9 mouse cellular contexts compared by ENCODE assay signal in the genomic region with DNA sequence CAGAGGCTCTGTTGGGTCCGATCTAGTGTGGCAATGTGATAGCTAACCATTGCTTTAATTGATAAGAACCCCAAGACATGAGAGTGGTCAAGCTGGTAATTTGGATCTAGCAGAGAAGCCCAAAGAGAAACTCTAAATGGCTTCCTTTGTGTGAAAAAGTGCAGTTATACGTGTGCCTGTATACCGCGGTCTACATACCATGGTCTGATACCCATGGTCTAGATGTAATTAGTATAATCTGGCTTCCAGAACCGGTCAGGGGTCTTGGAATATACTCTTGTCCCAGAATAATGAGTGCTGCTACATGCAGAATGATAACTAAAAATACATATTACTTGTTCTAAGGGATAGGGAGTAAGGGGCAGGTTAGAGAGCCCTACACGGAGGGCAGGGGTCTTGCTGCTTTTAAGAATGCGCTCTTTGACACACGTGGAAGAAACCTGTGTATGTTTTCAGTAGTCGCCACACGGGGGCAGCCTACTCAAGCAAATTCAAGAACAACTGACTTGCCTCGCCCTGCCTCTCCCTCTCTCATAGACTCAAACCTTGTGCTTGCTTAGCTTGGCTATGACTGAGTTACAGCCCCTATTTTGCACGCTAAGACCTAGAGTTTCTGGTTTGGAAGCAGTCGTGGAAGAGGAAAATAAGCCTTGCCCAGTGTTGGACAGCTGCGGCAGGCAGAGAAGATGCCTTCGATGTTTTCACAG. TPM values are rescaled to one million over a fixed set of nuclear protein-coding genes. Genes with fewer than 3 reads are reported as not detected.
A peak's percentile ranks its signal among the peaks of the same experiment; 100 is the strongest.
DNase-seq lines count a peak whose midpoint lies in the region; ATAC-seq and TF ChIP-seq lines count a peak whose summit lies in the region.
"Had no signal": no experiment of that assay in that cellular context is flagged by ENCODE, and none has a peak within 500 bp of the region (broad histone marks: within the 10 kb centered on the region; RNA-seq: fewer than 3 reads in every experiment).

No protein-coding gene starts in this region.

- H3K9me3 ChIP-seq in G1E (replicated peaks) = no peaks in the 10 kb centered on the region
- H3K9me3 ChIP-seq in forebrain, embryonic 14.5 days (replicated peaks; ENCODE audit: control insufficient read depth, low read length) = no peaks in the 10 kb centered on the region
- H3K9me3 ChIP-seq in hindbrain, embryonic 10.5 days = no peaks in the 10 kb centered on the region
- no peaks in the 10 kb centered on the region for H3K9me3 ChIP-seq in lung, embryonic 15.5 days

- no peak overlapping the region for H3K4me2 ChIP-seq in forebrain, embryonic 14.5 days (ENCODE audit: low read length)
- H3K4me2 ChIP-seq in lung, embryonic 15.5 days = no peak overlapping the region

- ATAC-seq in G1E (ENCODE audit: extremely low read depth, insufficient number of reproducible peaks, low FRiP score, poor library complexity, severe bottlenecking) = peak; percentile 38; the same call in 1 of the 2 replicates
- peak; percentile 45; the same call in 1 of the 2 replicates for ATAC-seq in cerebellum, adult (ENCODE audit: insufficient number of reproducible peaks, low FRiP score, low TSS enrichment)
- peak; percentile 84 for ATAC-seq in forebrain, embryonic 14.5 days
- ATAC-seq in lung, embryonic 15.5 days (ENCODE audit: borderline replicate concordance, extremely low read depth, low FRiP score, low TSS enrichment) = peak; percentile 66

- H3K4me1 ChIP-seq in G1E (ENCODE audit: insufficient read depth, low read depth, low read length) = peaks cover 34% of the 10 kb centered on the region
- no peaks in the 10 kb centered on the region for H3K4me1 ChIP-seq in forebrain, embryonic 14.5 days (ENCODE audit: control insufficient read depth, insufficient read depth, low read length)
- H3K4me1 ChIP-seq in hindbrain, embryonic 10.5 days (replicated peaks) = no peaks in the 10 kb centered on the region
- no peaks in the 10 kb centered on the region for H3K4me1 ChIP-seq in lung, embryonic 15.5 days

- no peak; the same call in 1 of the 2 replicates for TF ChIP-seq CTCF in G1E (IDR thresholded peaks at IDR 0.05; ENCODE audit: low read depth, low read length)

- peaks cover 98% of the 10 kb centered on the region for H3K36me3 ChIP-seq in G1E (replicated peaks)
- no peaks in the 10 kb centered on the region for H3K36me3 ChIP-seq in forebrain, embryonic 14.5 days (ENCODE audit: control insufficient read depth, insufficient read depth, low read length)
- peaks cover 54% of the 10 kb centered on the region for H3K36me3 ChIP-seq in hindbrain, embryonic 10.5 days
- H3K36me3 ChIP-seq in lung, embryonic 15.5 days = 0 out of 2 replicates have a peak, but pooled peaks cover 5% of the 10 kb centered on the region

- WGBS in forebrain, embryonic 14.5 days = 51% methylated on average over 15 of the region's 15 CpGs
- WGBS in hindbrain, embryonic 10.5 days = 60% methylated on average over 15 of the region's 15 CpGs
- WGBS in lung, embryonic 15.5 days = 46% methylated on average over 15 of the region's 15 CpGs

- DNase-seq in G1E (ENCODE audit: low spot score) = peak; percentile 34
- peak; percentile 91 for DNase-seq in forebrain, embryonic 14.5 days (ENCODE audit: low spot score)
- peak; percentile 82 for DNase-seq in hindbrain, embryonic 10.5 days (ENCODE audit: low spot score)
- peak; percentile 46 for DNase-seq in layer of hippocampus, adult 9-10 months (ENCODE audit: low spot score)
- DNase-seq in ovary, postnatal 36 days (ENCODE audit: low spot score) = peak; percentile 54
- peak; percentile 24 to 64 for DNase-seq in thymus, postnatal 10 days (ENCODE audit: low spot score in 2 of 2)

- no peak overlapping the region for H3K9ac ChIP-seq in forebrain, embryonic 14.5 days (ENCODE audit: low read length)
- no peak overlapping the region for H3K9ac ChIP-seq in lung, embryonic 15.5 days

- no peak overlapping the region for H3K27ac ChIP-seq in forebrain, embryonic 14.5 days (ENCODE audit: low read depth, low read length)
- no peak overlapping the region for H3K27ac ChIP-seq in hindbrain, embryonic 10.5 days
- H3K27ac ChIP-seq in lung, embryonic 15.5 days = peak overlapping the region; percentile 38
- H3K27ac ChIP-seq: macrophage had no signal

- no peaks in the 10 kb centered on the region for H3K27me3 ChIP-seq in G1E (ENCODE audit: insufficient read depth, low read length)
- no peaks in the 10 kb centered on the region for H3K27me3 ChIP-seq in forebrain, embryonic 14.5 days (replicated peaks; ENCODE audit: control insufficient read depth, insufficient read depth, low read length)
- no peaks in the 10 kb centered on the region for H3K27me3 ChIP-seq in hindbrain, embryonic 10.5 days (ENCODE audit: insufficient read depth, poor library complexity, severe bottlenecking)
- H3K27me3 ChIP-seq in lung, embryonic 15.5 days = no peaks in the 10 kb centered on the region

- no peak overlapping the region for H3K4me3 ChIP-seq in G1E (ENCODE audit: low read depth, low read length)
- no peak overlapping the region for H3K4me3 ChIP-seq in forebrain, embryonic 14.5 days (ENCODE audit: low read depth, low read length)
- no peak overlapping the region for H3K4me3 ChIP-seq in hindbrain, embryonic 10.5 days
- no peak overlapping the region for H3K4me3 ChIP-seq in lung, embryonic 15.5 days

RNA-seq across cellular contexts. Expression of gene Mthfd1l, which starts 23.4 kb away (rescaled TPM):
- total RNA-seq in G1E (2014; fragmentation: Nextera tagmentation) (48.3 and 53.4 TPM in 2 replicates), G1E (2017) (212 and 237 TPM in 2 replicates)
- polyA plus RNA-seq in G1E (2012) = 89.6 and 99.3 TPM in 2 replicates
- polyA plus RNA-seq in forebrain, embryonic 14.5 days (2014; fragmentation: Nextera tagmentation; extraction: Ambion mirVana) = 3.9 and 4.0 TPM in 2 replicates
- polyA plus RNA-seq in hindbrain, embryonic 10.5 days (2016; fragmentation: Nextera tagmentation; extraction: Ambion mirVana) = 14.0 and 22.9 TPM in 2 replicates
- 15.5 and 16.1 TPM in 2 replicates for polyA plus RNA-seq in lung, embryonic 15.5 days (2015; fragmentation: Nextera tagmentation; extraction: Ambion mirVana)

Comparison
In these comparisons a context has a peak if more than half of its experiments do, and no peak if none do; other contexts are left out.
1. DNase-seq: peak in every context shown above with its lines; median percentile 91 in forebrain, embryonic 14.5 days; 82 in hindbrain, embryonic 10.5 days; 54 in ovary, postnatal 36 days; 46 in layer of hippocampus, adult 9-10 months; 44 in thymus, postnatal 10 days; 34 in G1E.